Mouse (Mus musculus) erythroblast, embryonic 14.5 days (primary cell): ENCODE measurements around the gene Prr5.

ENCODE experiments used
- GATA1 ChIP-seq: IDR thresholded peaks from 2 replicates; pipeline ENCODE4 v1.6.1; 2012; ENCODE audit warnings: low read length, inconsistent platforms, mixed read lengths
- TAL1 ChIP-seq: IDR thresholded peaks from 3 replicates; pipeline ENCODE4 v1.6.1; 2012; ENCODE audit warnings: low read length, inconsistent platforms, mixed read lengths

GRCm38 (mm10) chr15:84639451-84640136, 29.8 kb upstream of the Prr5 start:
- TF ChIP-seq GATA1 = no peak
- no peak for TF ChIP-seq TAL1
